Comparison of ENCODE assay signal across 8 mouse cellular contexts in genomic region chr6:28981966-28982701, GRCm38 (mm10).
DNase-seq lines count a peak whose midpoint lies in the region; ATAC-seq and TF ChIP-seq lines count a peak whose summit lies in the region.

No protein-coding gene starts in this region.

- peak; percentile 96 for DNase-seq in intestine, embryonic 14.5 days (ENCODE audit: low spot score)
- peak; percentile 57 for DNase-seq in brain, embryonic 14.5 days (ENCODE audit: low read depth)
- peak; percentile 64 for DNase-seq in forebrain, embryonic 10.5 days (ENCODE audit: extremely low spot score, low spot score)
- peak; percentile 69 for DNase-seq in hindbrain, embryonic 10.5 days (ENCODE audit: low spot score)
- DNase-seq in liver: peak; percentile 62
- DNase-seq in neural tube, embryonic 11.5 days (ENCODE audit: low spot score): peak; percentile 76
- no peak for DNase-seq in T-cell, adult 2 months (ENCODE audit: low spot score)

- no peak for ATAC-seq in intestine, embryonic 14.5 days (replicated peaks; ENCODE audit: low FRiP score, low TSS enrichment, low read depth)
- ATAC-seq in intestine, embryonic 16.5 days: no peak
- ATAC-seq in neural tube, embryonic 11.5 days (ENCODE audit: insufficient read depth, low FRiP score, low TSS enrichment): no peak

- H3K4me1 ChIP-seq in intestine, embryonic 14.5 days (replicated peaks; ENCODE audit: control insufficient read depth, insufficient read depth, low read length): peaks cover 7% of the 10 kb centered on the region; the same call in 1 of the 2 replicates
- H3K4me1 ChIP-seq in intestine, embryonic 16.5 days (ENCODE audit: control insufficient read depth, insufficient read depth, low read length): peaks cover 9% of the 10 kb centered on the region
- peaks cover 22% of the 10 kb centered on the region for H3K4me1 ChIP-seq in forebrain, embryonic 10.5 days
- peaks cover 24% of the 10 kb centered on the region for H3K4me1 ChIP-seq in hindbrain, embryonic 10.5 days (replicated peaks)
- H3K4me1 ChIP-seq in neural tube, embryonic 11.5 days (ENCODE audit: control insufficient read depth, insufficient read depth, low read length): no peaks in the 10 kb centered on the region

- H3K9me3 ChIP-seq in intestine, embryonic 14.5 days (ENCODE audit: control insufficient read depth, low read length): no peaks in the 10 kb centered on the region
- H3K9me3 ChIP-seq in intestine, embryonic 16.5 days (ENCODE audit: control insufficient read depth, low read length): no peaks in the 10 kb centered on the region
- H3K9me3 ChIP-seq in forebrain, embryonic 10.5 days: no peaks in the 10 kb centered on the region
- H3K9me3 ChIP-seq in hindbrain, embryonic 10.5 days: no peaks in the 10 kb centered on the region
- H3K9me3 ChIP-seq in neural tube, embryonic 11.5 days (ENCODE audit: control insufficient read depth, low read length): no peaks in the 10 kb centered on the region

- H3K27ac ChIP-seq in intestine, embryonic 14.5 days (ENCODE audit: low read depth): no peak overlapping the region
- no peak overlapping the region for H3K27ac ChIP-seq in intestine, embryonic 16.5 days (ENCODE audit: low read length)
- H3K27ac ChIP-seq in forebrain, embryonic 10.5 days: no peak overlapping the region
- H3K27ac ChIP-seq in hindbrain, embryonic 10.5 days: no peak overlapping the region
- no peak overlapping the region for H3K27ac ChIP-seq in neural tube, embryonic 11.5 days (ENCODE audit: low read depth, low read length)

- no peak overlapping the region for H3K9ac ChIP-seq in intestine, embryonic 14.5 days (ENCODE audit: low read length)
- H3K9ac ChIP-seq in intestine, embryonic 16.5 days (ENCODE audit: low read depth, low read length): no peak overlapping the region
- no peak overlapping the region for H3K9ac ChIP-seq in neural tube, embryonic 11.5 days (ENCODE audit: low read length)

- no peak for TF ChIP-seq POLR2A in brain, embryonic 14.5 days (IDR thresholded peaks at IDR 0.05; ENCODE audit: borderline replicate concordance, extremely low read depth, insufficient read depth, insufficient read length, poor library complexity, severe bottlenecking)

- no peak overlapping the region for H3K4me2 ChIP-seq in intestine, embryonic 14.5 days (ENCODE audit: low read length)
- no peak overlapping the region for H3K4me2 ChIP-seq in intestine, embryonic 16.5 days (ENCODE audit: low read depth, low read length)
- peak overlapping the region; percentile 91; the same call in 1 of the 2 replicates for H3K4me2 ChIP-seq in neural tube, embryonic 11.5 days (ENCODE audit: low read depth)

- no peak overlapping the region for H3K4me3 ChIP-seq in intestine, embryonic 14.5 days (ENCODE audit: low read depth, low read length)
- no peak overlapping the region for H3K4me3 ChIP-seq in intestine, embryonic 16.5 days (ENCODE audit: low read length)
- no peak overlapping the region; the same call in 1 of the 2 replicates for H3K4me3 ChIP-seq in forebrain, embryonic 10.5 days
- peak overlapping the region; percentile 67; the same call in 1 of the 2 replicates for H3K4me3 ChIP-seq in hindbrain, embryonic 10.5 days
- H3K4me3 ChIP-seq in neural tube, embryonic 11.5 days (ENCODE audit: low read depth, low read length): no peak overlapping the region

- no peaks in the 10 kb centered on the region for H3K36me3 ChIP-seq in intestine, embryonic 14.5 days (ENCODE audit: control insufficient read depth, insufficient read depth, low read length)
- H3K36me3 ChIP-seq in intestine, embryonic 16.5 days (ENCODE audit: control insufficient read depth, insufficient read depth, low read length): no peaks in the 10 kb centered on the region
- H3K36me3 ChIP-seq in forebrain, embryonic 10.5 days (replicated peaks): no peaks in the 10 kb centered on the region
- H3K36me3 ChIP-seq in hindbrain, embryonic 10.5 days: no peaks in the 10 kb centered on the region
- no peaks in the 10 kb centered on the region for H3K36me3 ChIP-seq in neural tube, embryonic 11.5 days (ENCODE audit: control insufficient read depth, insufficient read depth, low read length)

- H3K27me3 ChIP-seq in intestine, embryonic 14.5 days (replicated peaks; ENCODE audit: control insufficient read depth, insufficient read depth, low read length): peaks cover 37% of the 10 kb centered on the region
- peaks cover 20% of the 10 kb centered on the region; the same call in 1 of the 2 replicates for H3K27me3 ChIP-seq in intestine, embryonic 16.5 days (replicated peaks; ENCODE audit: control insufficient read depth, insufficient read depth, low read length)
- H3K27me3 ChIP-seq in forebrain, embryonic 10.5 days (ENCODE audit: poor library complexity, severe bottlenecking): peaks cover 80% of the 10 kb centered on the region
- H3K27me3 ChIP-seq in hindbrain, embryonic 10.5 days (ENCODE audit: insufficient read depth, poor library complexity, severe bottlenecking): peaks cover 81% of the 10 kb centered on the region
- H3K27me3 ChIP-seq in neural tube, embryonic 11.5 days (ENCODE audit: control insufficient read depth, insufficient read depth, low read length): peaks cover 25% of the 10 kb centered on the region

- WGBS in intestine, embryonic 14.5 days: 11% methylated on average over 18 of the region's 18 CpGs
- WGBS in intestine, embryonic 16.5 days: 11% methylated on average over 18 of the region's 18 CpGs
- 11% methylated on average over 18 of the region's 18 CpGs for WGBS in forebrain, embryonic 10.5 days
- WGBS in hindbrain, embryonic 10.5 days: 12% methylated on average over 18 of the region's 18 CpGs
- WGBS in neural tube, embryonic 11.5 days: 12% methylated on average over 18 of the region's 18 CpGs

- TF ChIP-seq CTCF in brain, embryonic 14.5 days (IDR thresholded peaks at IDR 0.05; ENCODE audit: borderline replicate concordance, extremely low read depth, insufficient read depth, insufficient read length): no peak
